Mouse (Mus musculus) C2C12 (cell line): ENCODE data around the gene Cmpk2. TPM values are rescaled to one million over a fixed set of nuclear protein-coding genes. Genes with fewer than 3 reads are reported as not detected.

ENCODE experiments used
- H3K27me3 ChIP-seq: one replicate; pipeline ENCODE4 v1.6.1; 2011; ENCODE audit not compliant: control insufficient read depth, insufficient read depth, insufficient read length
- H3K36me3 ChIP-seq: one replicate; pipeline ENCODE4 v1.6.1; 2011; ENCODE audit not compliant: control insufficient read depth, insufficient read depth
- H3K4me3 ChIP-seq: one replicate; pipeline ENCODE4 v1.5.1; 2011; ENCODE audit warnings: mild to moderate bottlenecking, control low read depth; ENCODE audit not compliant: poor library complexity, insufficient read depth, severe bottlenecking
- H3K79me2 ChIP-seq: one replicate; pipeline ENCODE4 v1.6.1; 2011; ENCODE audit not compliant: control insufficient read depth, insufficient read depth
- H3K79me3 ChIP-seq: one replicate; pipeline ENCODE4 v1.6.1; 2011; ENCODE audit warnings: low read depth, control low read depth
- H3ac ChIP-seq: one replicate; pipeline ENCODE3; 2011; ENCODE audit warnings: low read depth; ENCODE audit not compliant: control insufficient read depth, insufficient read length
- CEBPB ChIP-seq: IDR thresholded peaks from one replicate; pipeline ENCODE4 v1.6.1; 2011; ENCODE audit warnings: low read depth, mild to moderate bottlenecking, control low read depth, moderate library complexity
- CTCF ChIP-seq: IDR thresholded peaks from one replicate; pipeline ENCODE4 v1.5.1; 2011; ENCODE audit not compliant: control insufficient read depth, insufficient read depth, insufficient read length
- FOSL1 ChIP-seq: IDR thresholded peaks from one replicate; pipeline ENCODE4 v1.8.0; 2011; ENCODE audit warnings: mild to moderate bottlenecking, low read length; ENCODE audit not compliant: poor library complexity, insufficient read depth, severe bottlenecking
- MAX ChIP-seq: IDR thresholded peaks from one replicate; pipeline ENCODE4 v1.6.1; 2011; ENCODE audit warnings: mild to moderate bottlenecking, control low read depth
- MYOD1 ChIP-seq: IDR thresholded peaks from one replicate; pipeline ENCODE4 v1.6.1; 2011; ENCODE audit warnings: low read depth; ENCODE audit not compliant: control insufficient read depth, insufficient read length
- MYOG ChIP-seq: IDR thresholded peaks from one replicate; pipeline ENCODE4 v1.6.1; 2011; ENCODE audit not compliant: control insufficient read depth, insufficient read length; ENCODE audit errors: extremely low read depth
- USF1 ChIP-seq: IDR thresholded peaks from one replicate; pipeline ENCODE4 v1.6.1; 2011; ENCODE audit warnings: low read depth, mild to moderate bottlenecking, control low read depth, moderate library complexity
- polyA plus RNA-seq: library from polyadenylated mRNA; unstranded; fragments of >200 nt; fragmentation: generic; extraction: Trizol; gene quantifications from one replicate; pipeline ENCODE4 v1.2.1, GENCODE M21; 2012; ENCODE audit warnings: missing spikeins

Gene Cmpk2
- polyA plus RNA-seq, 1 experiment = 0.02 TPM

GRCm38 (mm10) chr12:26454682-26455081, 14.3 kb upstream of the Cmpk2 start:
- no peaks in the 10 kb centered on the region for H3K79me3 ChIP-seq
- H3K36me3 ChIP-seq = no peaks in the 10 kb centered on the region
- H3K27me3 ChIP-seq = no peaks in the 10 kb centered on the region
- no peak overlapping the region for H3K4me3 ChIP-seq
- no peaks in the 10 kb centered on the region for H3K79me2 ChIP-seq
- no peak overlapping the region for H3ac ChIP-seq
- TF ChIP-seq MYOG (no peak), USF1 (no peak), MAX (no peak), FOSL1 (no peak), CTCF (no peak), CEBPB (no peak), MYOD1 (no peak)

DNA sequence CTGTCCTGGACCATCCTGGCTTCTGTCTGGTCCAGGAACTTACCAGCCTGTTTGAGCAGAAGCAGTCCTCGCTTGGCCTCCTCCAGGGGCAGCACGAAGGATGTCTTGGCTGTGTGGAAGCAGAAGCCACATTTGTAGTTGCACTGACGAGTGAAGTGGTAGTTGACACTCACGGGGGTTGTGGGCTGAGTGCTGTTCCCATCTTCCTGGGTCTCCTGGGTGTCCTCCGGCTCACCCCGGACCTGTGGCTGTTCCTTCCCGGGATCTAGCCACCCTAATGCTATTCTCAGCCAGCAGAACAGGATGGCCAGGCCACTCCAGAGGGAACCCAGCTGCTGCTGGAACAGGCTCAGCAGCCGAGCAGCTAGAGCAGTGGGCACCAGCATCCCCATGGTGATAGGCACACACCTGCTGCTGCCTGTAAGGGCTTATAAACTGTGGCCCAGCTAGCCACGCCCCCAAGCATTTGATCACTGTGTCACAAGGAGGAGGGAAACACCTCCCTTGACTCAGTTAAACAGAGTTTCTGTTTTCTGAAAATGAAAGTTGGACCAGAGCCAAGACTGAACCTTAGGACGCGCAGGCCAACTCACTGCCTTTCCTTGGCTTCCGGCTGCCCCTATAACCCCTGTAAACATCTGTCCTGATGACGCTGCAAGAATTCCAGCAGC, 12.8 kb upstream of the Cmpk2 start, which contains the start of gene Rsad2:
TSS of gene Rsad2 (minus strand) at position 425 of the 671 bp plus-strand sequence.
- Histone ChIP-seq H3K79me3 (no peaks in the 10 kb centered on the region), H3K36me3 (no peaks in the 10 kb centered on the region), H3K27me3 (no peaks in the 10 kb centered on the region), H3K4me3 (no peak within 1 kb of the TSS), H3ac (no peak within 1 kb of the TSS), H3K79me2 (no peaks in the 10 kb centered on the region)
- no peak for TF ChIP-seq CEBPB
- no peak for TF ChIP-seq MAX
- TF ChIP-seq MYOD1 = peak; percentile 57
- no peak for TF ChIP-seq FOSL1

DNA sequence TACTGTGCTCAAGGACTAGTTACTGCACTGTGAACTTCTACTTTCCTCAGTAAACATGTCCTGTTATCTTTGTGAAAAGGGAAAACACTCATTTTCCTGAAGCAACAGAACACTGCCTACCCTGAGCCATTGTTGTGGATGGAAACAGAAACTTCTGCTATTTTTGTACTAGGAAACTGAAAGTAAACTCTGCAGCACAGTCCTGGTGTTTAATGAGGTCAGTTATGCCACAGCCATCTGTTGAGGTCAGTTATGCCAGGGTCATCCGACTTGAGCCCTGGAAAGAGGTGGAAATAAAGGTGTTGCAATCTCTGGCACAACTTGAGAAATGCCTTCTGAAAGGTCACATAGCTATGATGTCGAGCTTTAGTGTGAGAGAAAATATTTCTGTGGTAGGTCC, 8.9 kb upstream of the Cmpk2 start:
- no peaks in the 10 kb centered on the region for H3K36me3 ChIP-seq
- H3K79me2 ChIP-seq = no peaks in the 10 kb centered on the region
- H3K4me3 ChIP-seq = no peak overlapping the region
- no peaks in the 10 kb centered on the region for H3K27me3 ChIP-seq
- TF ChIP-seq MYOG = no peak
- no peak overlapping the region for H3ac ChIP-seq
- no peaks in the 10 kb centered on the region for H3K79me3 ChIP-seq

DNA sequence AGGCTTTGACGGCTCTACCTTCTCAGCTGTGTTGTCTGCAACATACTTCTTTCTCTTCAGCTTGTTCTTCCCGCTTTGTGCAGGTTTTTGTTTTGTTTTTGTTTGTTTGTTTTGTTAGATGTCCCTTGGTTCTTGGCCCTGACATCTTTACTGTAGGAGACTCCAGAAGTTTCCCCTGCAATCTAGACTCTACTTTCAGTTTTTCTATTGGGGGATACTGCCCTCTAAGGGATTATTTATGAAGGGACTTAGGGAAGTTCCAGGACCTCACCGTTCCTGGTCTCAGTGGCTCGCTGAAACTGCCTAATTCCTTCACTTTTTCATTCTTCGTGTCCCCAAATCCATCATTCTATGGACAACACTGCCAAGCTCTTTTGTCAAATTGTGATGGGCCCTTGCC, 3.4 kb upstream of the Cmpk2 start:
- H3ac ChIP-seq = no peak overlapping the region
- TF ChIP-seq CEBPB (no peak), USF1 (no peak), MYOG (no peak), CTCF (no peak), FOSL1 (no peak), MYOD1 (no peak), MAX (no peak)

GRCm38 (mm10) chr12:26470042-26470409, 1.0 kb downstream of the Cmpk2 start:
- no peak for TF ChIP-seq FOSL1
- TF ChIP-seq MYOG = no peak
- no peak for TF ChIP-seq MAX
- no peak for TF ChIP-seq CTCF
- no peak for TF ChIP-seq MYOD1
- Histone ChIP-seq H3K79me3 (no peaks in the 10 kb centered on the region), H3ac (no peak overlapping the region), H3K79me2 (no peaks in the 10 kb centered on the region), H3K27me3 (no peaks in the 10 kb centered on the region), H3K4me3 (no peak overlapping the region), H3K36me3 (no peaks in the 10 kb centered on the region)

More for the DNA sequence above, 3.4 kb upstream of the Cmpk2 start:
- no peak overlapping the region for H3K4me3 ChIP-seq
- H3K79me2 ChIP-seq = no peaks in the 10 kb centered on the region
- H3K36me3 ChIP-seq = no peaks in the 10 kb centered on the region
- H3K79me3 ChIP-seq = no peaks in the 10 kb centered on the region
- H3K27me3 ChIP-seq = no peaks in the 10 kb centered on the region

GRCm38 (mm10) chr12:26471376-26471775, 2.4 kb downstream of the Cmpk2 start:
- no peaks in the 10 kb centered on the region for H3K79me3 ChIP-seq
- no peak overlapping the region for H3ac ChIP-seq
- H3K79me2 ChIP-seq = no peaks in the 10 kb centered on the region
- no peaks in the 10 kb centered on the region for H3K36me3 ChIP-seq
- H3K27me3 ChIP-seq = no peaks in the 10 kb centered on the region
- TF ChIP-seq MYOG = no peak
- TF ChIP-seq MYOD1 = no peak
- no peak for TF ChIP-seq FOSL1
- TF ChIP-seq MAX = no peak
- no peak for TF ChIP-seq USF1
- TF ChIP-seq CEBPB = no peak
- H3K4me3 ChIP-seq = no peak overlapping the region
